Mouse (Mus musculus): Measurements from ENCODE around the gene 1700023F06Rik. TPM values are rescaled to one million over a fixed set of nuclear protein-coding genes. Genes with fewer than 3 reads are reported as not detected.

1700023F06Rik gene
- polyA plus RNA-seq, 1 experiment from 2014 or later = not detected

DNA sequence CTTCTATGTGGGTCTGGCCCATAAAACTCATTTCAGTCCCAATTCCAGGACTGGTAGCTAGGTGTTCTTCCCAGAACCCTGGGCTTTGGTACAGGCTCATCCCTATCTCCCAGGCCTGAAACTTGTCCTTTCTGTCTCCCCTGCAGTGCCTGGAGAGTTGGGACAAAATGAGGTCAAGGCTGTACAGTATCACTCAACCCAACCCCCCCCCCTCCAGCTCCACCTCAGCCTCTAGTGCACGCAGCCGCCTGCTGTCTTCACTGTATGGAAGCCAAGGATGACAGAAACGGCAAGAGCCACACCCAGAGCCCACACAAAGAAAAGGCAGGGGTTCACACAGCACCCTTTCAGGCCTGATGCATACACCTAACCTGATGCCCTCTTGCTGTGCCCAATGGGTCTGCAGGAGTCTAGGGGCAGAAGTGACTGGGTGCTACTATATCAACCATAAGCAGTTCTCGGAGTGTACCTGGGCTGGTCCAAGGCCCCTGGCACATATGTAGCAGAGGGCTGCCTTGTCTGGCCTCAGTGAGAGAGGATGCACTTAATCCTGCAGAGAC is 38.5 kb upstream of the 1700023F06Rik start:
- no peak overlapping the region for H3K4me2 ChIP-seq
- no peaks in the 10 kb centered on the region for H3K36me3 ChIP-seq (ENCODE audit: control insufficient read depth, insufficient read depth, low read length)
- 62% methylated on average over 4 of the region's 4 CpGs for WGBS (ENCODE audit: insufficient replicate concordance)
- ATAC-seq (replicated peaks; ENCODE audit: insufficient number of reproducible peaks, low FRiP score, low TSS enrichment) = no peak
- H3K9ac ChIP-seq (ENCODE audit: low read depth, low read length) = no peak overlapping the region
- no peak overlapping the region for H3K4me3 ChIP-seq (ENCODE audit: low read depth, low read length)
- no peaks in the 10 kb centered on the region for H3K9me3 ChIP-seq (replicated peaks; ENCODE audit: control insufficient read depth, low read length)
- peaks cover 21% of the 10 kb centered on the region for H3K4me1 ChIP-seq (ENCODE audit: control insufficient read depth, insufficient read depth, low read length)
- H3K27ac ChIP-seq (ENCODE audit: low read depth, low read length) = no peak overlapping the region
- no peaks in the 10 kb centered on the region for H3K27me3 ChIP-seq (ENCODE audit: control insufficient read depth, insufficient read depth, low read length)

GRCm38 (mm10) chr11:103246081-103246730 is 37.8 kb upstream of the 1700023F06Rik start:
- no peaks in the 10 kb centered on the region for H3K9me3 ChIP-seq (replicated peaks; ENCODE audit: control insufficient read depth, low read length)
- no peak overlapping the region for H3K4me2 ChIP-seq
- peaks cover 21% of the 10 kb centered on the region for H3K4me1 ChIP-seq (ENCODE audit: control insufficient read depth, insufficient read depth, low read length)
- no peak overlapping the region for H3K4me3 ChIP-seq (ENCODE audit: low read depth, low read length)
- ATAC-seq (replicated peaks; ENCODE audit: insufficient number of reproducible peaks, low FRiP score, low TSS enrichment) = no peak
- H3K27ac ChIP-seq (ENCODE audit: low read depth, low read length) = no peak overlapping the region
- no peak overlapping the region for H3K9ac ChIP-seq (ENCODE audit: low read depth, low read length)
- WGBS (ENCODE audit: insufficient replicate concordance) = 58% methylated on average over 10 of the region's 10 CpGs
- no peaks in the 10 kb centered on the region for H3K27me3 ChIP-seq (ENCODE audit: control insufficient read depth, insufficient read depth, low read length)
- H3K36me3 ChIP-seq (ENCODE audit: control insufficient read depth, insufficient read depth, low read length) = no peaks in the 10 kb centered on the region

DNA sequence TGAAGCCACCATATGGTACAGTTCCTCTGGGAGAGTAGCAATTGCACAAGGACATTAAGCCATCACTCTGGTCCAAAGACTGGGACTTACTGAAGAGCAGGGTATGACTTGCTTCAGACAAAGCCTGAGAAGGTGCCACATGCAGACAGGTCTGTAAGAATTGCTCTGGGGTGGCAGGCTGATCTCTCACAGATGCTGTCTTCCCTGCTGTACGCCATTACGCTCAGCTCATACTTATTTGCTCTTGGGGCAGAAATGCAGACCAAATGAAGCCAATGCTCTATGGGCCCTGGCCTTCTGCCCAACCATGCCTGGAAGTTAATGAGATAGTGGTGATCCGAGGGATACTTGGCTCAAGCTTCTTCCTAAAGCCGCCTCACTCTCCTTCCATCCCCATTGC is 36.5 kb upstream of the 1700023F06Rik start:
- no peaks in the 10 kb centered on the region for H3K36me3 ChIP-seq (ENCODE audit: control insufficient read depth, insufficient read depth, low read length)
- H3K9me3 ChIP-seq (replicated peaks; ENCODE audit: control insufficient read depth, low read length) = no peaks in the 10 kb centered on the region
- no peaks in the 10 kb centered on the region for H3K27me3 ChIP-seq (ENCODE audit: control insufficient read depth, insufficient read depth, low read length)
- H3K4me2 ChIP-seq = no peak overlapping the region
- no peak overlapping the region for H3K4me3 ChIP-seq (ENCODE audit: low read depth, low read length)
- H3K4me1 ChIP-seq (ENCODE audit: control insufficient read depth, insufficient read depth, low read length) = peaks cover 31% of the 10 kb centered on the region
- H3K9ac ChIP-seq (ENCODE audit: low read depth, low read length) = no peak overlapping the region
- WGBS (ENCODE audit: insufficient replicate concordance) = 81% methylated on average over 4 of the region's 4 CpGs
- ATAC-seq (replicated peaks; ENCODE audit: insufficient number of reproducible peaks, low FRiP score, low TSS enrichment) = no peak
- no peak overlapping the region for H3K27ac ChIP-seq (ENCODE audit: low read depth, low read length)

DNA sequence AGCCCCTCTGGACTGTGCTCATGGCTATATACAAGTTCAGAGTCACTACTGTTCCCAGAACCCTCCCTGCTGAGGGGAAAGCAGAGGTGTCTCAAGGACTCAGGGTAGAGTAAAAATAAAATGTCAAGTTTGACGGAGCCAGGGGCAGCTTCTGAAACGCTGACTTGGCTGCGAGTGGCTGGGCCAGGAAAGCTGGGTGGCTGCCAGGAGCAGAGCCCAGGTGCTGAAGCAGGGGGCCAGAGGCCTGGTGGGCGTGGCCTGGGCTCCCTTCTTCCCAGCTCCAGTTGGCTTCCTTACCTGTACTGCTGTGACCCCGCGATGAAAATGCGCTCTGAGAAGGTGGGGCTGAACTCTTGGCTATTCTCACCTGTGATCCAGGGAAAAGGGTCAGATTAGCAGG is 32.4 kb upstream of the 1700023F06Rik start:
- Histone ChIP-seq H3K36me3 (ENCODE audit: control insufficient read depth, insufficient read depth, low read length) (peaks cover 6% of the 10 kb centered on the region; the same call in 1 of the 2 replicates), H3K27me3 (ENCODE audit: control insufficient read depth, insufficient read depth, low read length) (no peaks in the 10 kb centered on the region), H3K4me1 (ENCODE audit: control insufficient read depth, insufficient read depth, low read length) (peaks cover 11% of the 10 kb centered on the region), H3K9me3 (replicated peaks; ENCODE audit: control insufficient read depth, low read length) (no peaks in the 10 kb centered on the region), H3K9ac (ENCODE audit: low read depth, low read length) (no peak overlapping the region), H3K4me2 (no peak overlapping the region), H3K4me3 (ENCODE audit: low read depth, low read length) (no peak overlapping the region), H3K27ac (ENCODE audit: low read depth, low read length) (no peak overlapping the region)
- WGBS (ENCODE audit: insufficient replicate concordance) = 29% methylated on average over 7 of the region's 7 CpGs
- ATAC-seq (replicated peaks; ENCODE audit: insufficient number of reproducible peaks, low FRiP score, low TSS enrichment) = no peak

- Histone ChIP-seq H3K4me1 (ENCODE audit: control insufficient read depth, insufficient read depth, low read length) (peaks cover 13% of the 10 kb centered on the region), H3K27ac (ENCODE audit: low read depth, low read length) (no peak overlapping the region), H3K27me3 (ENCODE audit: control insufficient read depth, insufficient read depth, low read length) (no peaks in the 10 kb centered on the region), H3K36me3 (ENCODE audit: control insufficient read depth, insufficient read depth, low read length) (peaks cover 6% of the 10 kb centered on the region; the same call in 1 of the 2 replicates), H3K9ac (ENCODE audit: low read depth, low read length) (no peak overlapping the region), H3K4me2 (no peak overlapping the region), H3K9me3 (replicated peaks; ENCODE audit: control insufficient read depth, low read length) (no peaks in the 10 kb centered on the region), H3K4me3 (ENCODE audit: low read depth, low read length) (no peak overlapping the region)
- ATAC-seq (replicated peaks; ENCODE audit: insufficient number of reproducible peaks, low FRiP score, low TSS enrichment) = no peak
- 68% methylated on average over 9 of the region's 9 CpGs for WGBS (ENCODE audit: insufficient replicate concordance)
Measured at GRCm38 (mm10) chr11:103237757-103238156, 29.4 kb upstream of the 1700023F06Rik start.

- Histone ChIP-seq H3K4me3 (ENCODE audit: low read depth, low read length) (no peak overlapping the region), H3K27ac (ENCODE audit: low read depth, low read length) (no peak overlapping the region), H3K4me2 (no peak overlapping the region), H3K9ac (ENCODE audit: low read depth, low read length) (no peak overlapping the region), H3K9me3 (replicated peaks; ENCODE audit: control insufficient read depth, low read length) (no peaks in the 10 kb centered on the region), H3K27me3 (ENCODE audit: control insufficient read depth, insufficient read depth, low read length) (no peaks in the 10 kb centered on the region), H3K36me3 (ENCODE audit: control insufficient read depth, insufficient read depth, low read length) (peaks cover 6% of the 10 kb centered on the region; the same call in 1 of the 2 replicates), H3K4me1 (ENCODE audit: control insufficient read depth, insufficient read depth, low read length) (peaks cover 13% of the 10 kb centered on the region)
- 78% methylated on average over 10 of the region's 10 CpGs for WGBS (ENCODE audit: insufficient replicate concordance)
- ATAC-seq (replicated peaks; ENCODE audit: insufficient number of reproducible peaks, low FRiP score, low TSS enrichment) = no peak
Measured at GRCm38 (mm10) chr11:103236903-103237302, 28.5 kb upstream of the 1700023F06Rik start.

DNA sequence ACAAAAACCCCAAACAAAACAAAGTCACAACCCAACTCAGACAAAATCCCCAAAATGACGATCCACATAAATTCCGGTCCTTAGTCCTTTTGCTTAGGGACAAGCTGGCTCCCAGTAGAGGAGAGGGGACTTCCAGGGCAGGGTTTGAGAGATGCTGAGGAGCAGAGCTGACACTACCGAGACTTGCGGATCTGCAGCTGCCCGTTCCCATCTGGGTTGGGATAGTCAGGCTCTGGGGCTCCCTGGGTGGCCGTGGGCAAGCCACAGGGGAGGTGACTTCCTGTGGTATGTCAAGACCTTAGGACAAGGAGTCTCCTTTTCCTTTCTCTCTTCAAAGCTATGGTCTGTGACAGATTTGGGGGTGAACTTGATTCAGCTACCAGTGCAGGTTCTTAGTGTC is 28.1 kb upstream of the 1700023F06Rik start:
- Histone ChIP-seq H3K4me3 (ENCODE audit: low read depth, low read length) (no peak overlapping the region), H3K27ac (ENCODE audit: low read depth, low read length) (no peak overlapping the region), H3K36me3 (ENCODE audit: control insufficient read depth, insufficient read depth, low read length) (peaks cover 6% of the 10 kb centered on the region; the same call in 1 of the 2 replicates), H3K9ac (ENCODE audit: low read depth, low read length) (no peak overlapping the region), H3K4me2 (no peak overlapping the region), H3K27me3 (ENCODE audit: control insufficient read depth, insufficient read depth, low read length) (no peaks in the 10 kb centered on the region), H3K9me3 (replicated peaks; ENCODE audit: control insufficient read depth, low read length) (no peaks in the 10 kb centered on the region), H3K4me1 (ENCODE audit: control insufficient read depth, insufficient read depth, low read length) (peaks cover 13% of the 10 kb centered on the region)
- WGBS (ENCODE audit: insufficient replicate concordance) = 71% methylated on average over 6 of the region's 6 CpGs
- ATAC-seq (replicated peaks; ENCODE audit: insufficient number of reproducible peaks, low FRiP score, low TSS enrichment) = no peak

DNA sequence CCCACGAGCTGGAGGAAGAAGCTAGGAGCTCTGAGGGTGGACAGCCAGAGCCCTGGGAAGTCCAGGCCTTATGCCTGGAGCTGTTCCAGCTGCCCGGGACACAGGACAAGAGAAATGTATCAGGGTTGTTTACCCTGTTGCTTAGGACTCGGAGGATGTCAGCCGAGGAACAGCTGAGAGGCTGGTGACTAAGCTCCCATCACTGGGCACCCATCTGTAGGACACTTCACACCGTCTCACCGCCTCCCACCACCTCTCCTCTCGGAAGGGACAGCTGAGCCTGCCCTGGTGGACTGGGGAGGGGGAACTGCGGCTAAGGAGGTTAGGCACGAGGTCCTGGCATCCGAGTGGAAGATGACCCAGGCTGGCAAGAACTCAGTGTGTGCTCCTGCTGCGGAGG is 27.3 kb upstream of the 1700023F06Rik start:
- H3K9ac ChIP-seq (ENCODE audit: low read depth, low read length) = peak overlapping the region; percentile 8; the same call in 1 of the 2 replicates

DNA sequence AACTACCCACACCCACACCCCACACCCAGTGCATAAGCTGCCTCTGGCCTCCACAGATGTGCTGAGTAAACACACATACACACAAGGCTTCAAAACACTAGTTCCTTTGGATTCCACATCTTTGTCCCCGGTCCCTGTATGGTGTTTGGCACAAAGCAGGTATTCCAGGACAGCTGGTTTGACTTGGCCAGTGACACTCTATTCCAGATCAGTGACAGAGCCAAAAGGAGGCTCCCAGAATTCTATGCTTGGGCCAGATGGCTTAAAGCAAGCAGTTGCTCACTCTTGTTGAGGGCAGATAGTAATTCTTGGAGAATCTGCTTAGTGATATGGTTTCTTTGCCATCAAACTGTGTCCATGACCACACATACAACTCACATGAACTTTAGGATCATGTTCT is 26.1 kb upstream of the 1700023F06Rik start:
- no peak overlapping the region for H3K4me3 ChIP-seq (ENCODE audit: low read depth, low read length)
- peaks cover 10% of the 10 kb centered on the region; the same call in 1 of the 2 replicates for H3K36me3 ChIP-seq (ENCODE audit: control insufficient read depth, insufficient read depth, low read length)
- 78% methylated on average over 1 of the region's 1 CpGs for WGBS (ENCODE audit: insufficient replicate concordance)
- no peak overlapping the region for H3K27ac ChIP-seq (ENCODE audit: low read depth, low read length)
- H3K4me2 ChIP-seq = no peak overlapping the region
- H3K9ac ChIP-seq (ENCODE audit: low read depth, low read length) = no peak overlapping the region
- ATAC-seq (replicated peaks; ENCODE audit: insufficient number of reproducible peaks, low FRiP score, low TSS enrichment) = no peak
- peaks cover 3% of the 10 kb centered on the region; the same call in 1 of the 2 replicates for H3K4me1 ChIP-seq (ENCODE audit: control insufficient read depth, insufficient read depth, low read length)
- H3K9me3 ChIP-seq (replicated peaks; ENCODE audit: control insufficient read depth, low read length) = no peaks in the 10 kb centered on the region
- no peaks in the 10 kb centered on the region for H3K27me3 ChIP-seq (ENCODE audit: control insufficient read depth, insufficient read depth, low read length)

More for the DNA sequence above, 27.3 kb upstream of the 1700023F06Rik start:
- no peaks in the 10 kb centered on the region for H3K27me3 ChIP-seq (ENCODE audit: control insufficient read depth, insufficient read depth, low read length)
- no peak overlapping the region for H3K27ac ChIP-seq (ENCODE audit: low read depth, low read length)
- ATAC-seq (replicated peaks; ENCODE audit: insufficient number of reproducible peaks, low FRiP score, low TSS enrichment) = no peak
- H3K36me3 ChIP-seq (ENCODE audit: control insufficient read depth, insufficient read depth, low read length) = peaks cover 6% of the 10 kb centered on the region; the same call in 1 of the 2 replicates
- H3K4me1 ChIP-seq (ENCODE audit: control insufficient read depth, insufficient read depth, low read length) = peaks cover 11% of the 10 kb centered on the region
- no peaks in the 10 kb centered on the region for H3K9me3 ChIP-seq (replicated peaks; ENCODE audit: control insufficient read depth, low read length)
- H3K4me2 ChIP-seq = no peak overlapping the region
- H3K4me3 ChIP-seq (ENCODE audit: low read depth, low read length) = no peak overlapping the region
- 59% methylated on average over 11 of the region's 11 CpGs for WGBS (ENCODE audit: insufficient replicate concordance)
